8 mouse cellular contexts compared by ENCODE assay signal in genomic region chr4:117126675-117127290, GRCm38 (mm10). TPM values are rescaled to one million over a fixed set of nuclear protein-coding genes. Genes with fewer than 3 reads are reported as not detected.
DNase-seq lines count a peak whose midpoint lies in the region; ATAC-seq and TF ChIP-seq lines count a peak whose summit lies in the region.

TSS of gene Tctex1d4 (plus strand) at chr4:117126794.

- WGBS in embryonic facial prominence, embryonic 12.5 days: 88% methylated on average over 9 of the region's 9 CpGs
- 83% methylated on average over 9 of the region's 9 CpGs for WGBS in hindbrain, postnatal 0 days
- WGBS in midbrain, embryonic 16.5 days: 87% methylated on average over 9 of the region's 9 CpGs

- H3K36me3 ChIP-seq in embryonic facial prominence, embryonic 12.5 days: peaks cover 6% of the 10 kb centered on the region; the same call in 1 of the 2 replicates
- H3K36me3 ChIP-seq in hindbrain, postnatal 0 days (ENCODE audit: insufficient read depth, low read length): peaks cover 40% of the 10 kb centered on the region
- H3K36me3 ChIP-seq in midbrain, embryonic 16.5 days (ENCODE audit: control insufficient read depth, insufficient read depth, low read length): peaks cover 11% of the 10 kb centered on the region

- H3K4me1 ChIP-seq in embryonic facial prominence, embryonic 12.5 days: peaks cover 23% of the 10 kb centered on the region
- H3K4me1 ChIP-seq in hindbrain, postnatal 0 days (ENCODE audit: insufficient read depth, low read length): peaks cover 11% of the 10 kb centered on the region
- H3K4me1 ChIP-seq in midbrain, embryonic 16.5 days (ENCODE audit: control insufficient read depth, insufficient read depth, low read length): peaks cover 13% of the 10 kb centered on the region

- DNase-seq in layer of hippocampus, adult 2 months (ENCODE audit: low spot score in 2 of 2): no peak
- no peak for DNase-seq in layer of hippocampus, postnatal 25 days (ENCODE audit: extremely low spot score in 1 of 2, low spot score in 1 of 2)
- DNase-seq in hindbrain, postnatal 0 days (ENCODE audit: low spot score): no peak
- DNase-seq in right cerebral cortex, postnatal 4 days: no peak
- DNase-seq in right cerebral cortex, adult 18-20 months: no peak

- no peak for TF ChIP-seq CTCF in layer of hippocampus, adult 2 months (conservative IDR thresholded peaks at IDR 0.05)
- no peak for TF ChIP-seq CTCF in hindbrain, postnatal 0 days (IDR thresholded peaks at IDR 0.05; ENCODE audit: low read depth)

- H3K27me3 ChIP-seq in embryonic facial prominence, embryonic 12.5 days: peaks cover 11% of the 10 kb centered on the region
- no peaks in the 10 kb centered on the region for H3K27me3 ChIP-seq in hindbrain, postnatal 0 days (ENCODE audit: insufficient read depth, low read length)
- H3K27me3 ChIP-seq in midbrain, embryonic 16.5 days (ENCODE audit: control insufficient read depth, insufficient read depth, low read depth, low read length): no peaks in the 10 kb centered on the region

- H3K9ac ChIP-seq in embryonic facial prominence, embryonic 12.5 days: peak within 1 kb of the TSS; percentile 40; the same call in 1 of the 2 replicates
- peak within 1 kb of the TSS; percentile 33; the same call in 1 of the 2 replicates for H3K9ac ChIP-seq in hindbrain, postnatal 0 days (replicated peaks; ENCODE audit: low read length)
- peak within 1 kb of the TSS; percentile 59; the same call in 1 of the 2 replicates for H3K9ac ChIP-seq in midbrain, embryonic 16.5 days (ENCODE audit: low read depth, low read length)

- peak within 1 kb of the TSS; percentile 97 for H3K27ac ChIP-seq in layer of hippocampus, adult 2 months
- peak within 1 kb of the TSS; percentile 82 for H3K27ac ChIP-seq in embryonic facial prominence, embryonic 12.5 days
- H3K27ac ChIP-seq in hindbrain, postnatal 0 days: peak within 1 kb of the TSS; percentile 80
- H3K27ac ChIP-seq in midbrain, embryonic 16.5 days (ENCODE audit: low read length): peak within 1 kb of the TSS; percentile 72

- H3K4me2 ChIP-seq in embryonic facial prominence, embryonic 12.5 days (replicated peaks): 0 out of 2 replicates have a peak within 1 kb of the TSS, but pooled peaks have one; percentile 24
- H3K4me2 ChIP-seq in hindbrain, postnatal 0 days (ENCODE audit: low read depth, low read length): no peak within 1 kb of the TSS
- H3K4me2 ChIP-seq in midbrain, embryonic 16.5 days (ENCODE audit: low read length): no peak within 1 kb of the TSS

- ATAC-seq in embryonic facial prominence, embryonic 12.5 days (ENCODE audit: insufficient number of reproducible peaks, insufficient read depth, low FRiP score, low TSS enrichment): no peak
- no peak for ATAC-seq in hindbrain, postnatal 0 days
- ATAC-seq in midbrain, embryonic 16.5 days: no peak
- ATAC-seq in activated CD4-positive, CD25-positive, alpha-beta regulatory T cell, adult 4 months: no peak

- H3K4me3 ChIP-seq in layer of hippocampus, adult 2 months: no peak within 1 kb of the TSS
- no peak within 1 kb of the TSS for H3K4me3 ChIP-seq in embryonic facial prominence, embryonic 12.5 days
- no peak within 1 kb of the TSS for H3K4me3 ChIP-seq in hindbrain, postnatal 0 days (ENCODE audit: low read length)
- H3K4me3 ChIP-seq in midbrain, embryonic 16.5 days (ENCODE audit: low read depth, low read length): no peak within 1 kb of the TSS

- no peaks in the 10 kb centered on the region for H3K9me3 ChIP-seq in embryonic facial prominence, embryonic 12.5 days
- no peaks in the 10 kb centered on the region for H3K9me3 ChIP-seq in hindbrain, postnatal 0 days (ENCODE audit: low read length)
- H3K9me3 ChIP-seq in midbrain, embryonic 16.5 days (replicated peaks; ENCODE audit: control insufficient read depth, low read length, poor library complexity, severe bottlenecking): no peaks in the 10 kb centered on the region

RNA-seq across cellular contexts. Expression of gene Tctex1d4, which starts in this region (rescaled TPM):
- total RNA-seq in layer of hippocampus, adult 2 months (2021): under 1 TPM in 1 of 2 experiments, not detected in 1; 0.38 TPM
- under 1 TPM; 0.27 to 0.75 TPM for total RNA-seq in layer of hippocampus, postnatal 25 days (2021)
- polyA plus RNA-seq in embryonic facial prominence, embryonic 12.5 days (2016; fragmentation: Nextera tagmentation; extraction: Ambion mirVana): not detected in 2 replicates
- 2.0 and 5.8 TPM in 2 replicates for total RNA-seq in hindbrain, postnatal 0 days (2014; rRNA removed)
- 2.0 and 2.8 TPM in 2 replicates for polyA plus RNA-seq in hindbrain, postnatal 0 days (2015; fragmentation: Nextera tagmentation; extraction: Ambion mirVana)
- polyA plus RNA-seq in midbrain, embryonic 16.5 days (2015; fragmentation: Nextera tagmentation; extraction: Ambion mirVana): 0.46 and 1.1 TPM in 2 replicates
- 1 to 10 TPM; 1.7 to 3.5 TPM for polyA plus RNA-seq in activated CD4-positive, CD25-positive, alpha-beta regulatory T cell, adult 4 months (2017; shearing (Covaris generic))
